Mouse (Mus musculus) MEL (cell line): Measurements from ENCODE around the gene Chrna7. TPM values are rescaled to one million over a fixed set of nuclear protein-coding genes. Genes with fewer than 3 reads are reported as not detected.

Experiments
- DNase-seq: peaks from one replicate; pipeline ENCODE4 v3.0.0; 2011; ENCODE audit warnings: low read depth, low spot score
- H3K27ac ChIP-seq: 2 replicates; pipeline ENCODE4 v1.5.1; 2012; ENCODE audit warnings: low read depth, mild to moderate bottlenecking, control low read depth, low read length, moderate library complexity; ENCODE audit not compliant: control insufficient read depth
- H3K27me3 ChIP-seq, 2 experiments: fragments of 150-350 bp in 1 of 2; sonication (generic) in 1 of 2; 2 replicates each; pipeline ENCODE4 v1.6.1; 2012; ENCODE audit warnings: low read length in 2 of 2, mild to moderate bottlenecking in 2 of 2, improper control_type of control experiment in 1 of 2, moderate library complexity in 1 of 2; ENCODE audit not compliant: insufficient read depth in 2 of 2, control insufficient read depth in 1 of 2
- H3K36me3 ChIP-seq, 2 experiments: 2 replicates each; pipeline ENCODE4 v1.6.1; 2012 to 2014; ENCODE audit warnings: low read length in 2 of 2, improper control_type of control experiment in 1 of 2, inconsistent platforms in 1 of 2, mild to moderate bottlenecking in 1 of 2; ENCODE audit not compliant: insufficient read depth in 2 of 2, control insufficient read depth in 1 of 2
- H3K4me1 ChIP-seq, 2 experiments: fragments of 150-350 bp in 1 of 2; sonication (generic) in 1 of 2; 2 replicates each; pipeline ENCODE4 v1.6.1; 2012; ENCODE audit warnings: low read length in 2 of 2, improper control_type of control experiment in 1 of 2, mild to moderate bottlenecking in 1 of 2; ENCODE audit not compliant: insufficient read depth in 2 of 2, control insufficient read depth in 1 of 2
- H3K4me3 ChIP-seq, 2 experiments: fragments of 150-350 bp in 1 of 2; sonication (generic) in 1 of 2; 2 replicates each; pipeline ENCODE4 v1.5.1; 2012; ENCODE audit warnings: low read depth in 2 of 2, low read length in 2 of 2, mild to moderate bottlenecking in 2 of 2, moderate library complexity in 2 of 2, control low read depth in 1 of 2, improper control_type of control experiment in 1 of 2; ENCODE audit not compliant: control insufficient read depth in 1 of 2, insufficient read depth in 1 of 2
- H3K79me2 ChIP-seq: 2 replicates; pipeline ENCODE4 v1.6.1; 2012; ENCODE audit warnings: mild to moderate bottlenecking, low read length, moderate library complexity; ENCODE audit not compliant: control insufficient read depth, poor library complexity, insufficient read depth
- H3K9ac ChIP-seq: 2 replicates; pipeline ENCODE4 v1.6.1; 2012; ENCODE audit warnings: low read depth, mild to moderate bottlenecking, control low read depth, low read length, moderate library complexity; ENCODE audit not compliant: control insufficient read depth, poor library complexity, severe bottlenecking
- H3K9me3 ChIP-seq: fragments of 150-350 bp; sonication (generic); replicated peaks from 2 replicates; pipeline ENCODE4 v1.6.1; 2012; ENCODE audit warnings: mild to moderate bottlenecking, low read length, improper control_type of control experiment, moderate library complexity; ENCODE audit not compliant: insufficient read depth
- CHD2 ChIP-seq: IDR thresholded peaks from 2 replicates; pipeline ENCODE4 v1.6.1; 2011; ENCODE audit warnings: low read length, improper control_type of control experiment
- CTCF ChIP-seq, 3 experiments: IDR thresholded peaks in 2 of 3; conservative IDR thresholded peaks in 1 of 3; 2 replicates each; pipeline ENCODE4 v1.5.1; 2011 to 2012; ENCODE audit warnings: low read length in 3 of 3, low read depth in 2 of 3, mild to moderate bottlenecking in 2 of 3, improper control_type of control experiment in 1 of 3, inconsistent platforms in 1 of 3, mixed read lengths in 1 of 3, moderate library complexity in 1 of 3; ENCODE audit not compliant: control insufficient read depth in 1 of 3, insufficient read depth in 1 of 3, poor library complexity in 1 of 3, severe bottlenecking in 1 of 3
- MEF2A ChIP-seq: IDR thresholded peaks from 2 replicates; pipeline ENCODE4 v1.6.1; 2014; ENCODE audit warnings: low read depth, mild to moderate bottlenecking, inconsistent platforms, low read length, improper control_type of control experiment; ENCODE audit not compliant: poor library complexity, insufficient replicate concordance, severe bottlenecking; ENCODE audit errors: extremely low read depth
- MYB ChIP-seq: IDR thresholded peaks from 2 replicates; pipeline ENCODE4 v1.6.1; 2011; ENCODE audit warnings: mild to moderate bottlenecking, low read depth, low read length, improper control_type of control experiment
- MYC ChIP-seq: IDR thresholded peaks from 2 replicates; pipeline ENCODE4 v1.6.1; 2011; ENCODE audit warnings: low read depth, mild to moderate bottlenecking, low read length, improper control_type of control experiment, moderate library complexity
- NELFE ChIP-seq: IDR thresholded peaks from 2 replicates; pipeline ENCODE4 v1.6.1; 2011; ENCODE audit warnings: low read depth, low read length, improper control_type of control experiment
- POLR2A ChIP-seq, 2 experiments: IDR thresholded peaks; 2 replicates each; pipeline ENCODE4 v1.6.1; 2011 to 2012; ENCODE audit warnings: low read length in 2 of 2, mild to moderate bottlenecking in 2 of 2, control low read depth in 1 of 2, improper control_type of control experiment in 1 of 2, low read depth in 1 of 2, moderate library complexity in 1 of 2; ENCODE audit not compliant: control insufficient read depth in 1 of 2, insufficient read depth in 1 of 2, poor library complexity in 1 of 2
- POLR2AphosphoS2 ChIP-seq: IDR thresholded peaks from 2 replicates; pipeline ENCODE4 v1.6.1; 2011; ENCODE audit warnings: low read length, improper control_type of control experiment
- POLR2AphosphoS5 ChIP-seq: IDR thresholded peaks from 2 replicates; pipeline ENCODE4 v1.6.1; 2012; ENCODE audit warnings: low read depth, borderline replicate concordance, mild to moderate bottlenecking, inconsistent platforms, low read length, moderate library complexity, mixed read lengths
- SIN3A ChIP-seq: IDR thresholded peaks from 2 replicates; pipeline ENCODE4 v1.6.1; 2012; ENCODE audit warnings: low read length, improper control_type of control experiment, inconsistent platforms
- TAL1 ChIP-seq: IDR thresholded peaks from 2 replicates; pipeline ENCODE4 v1.6.1; 2012; ENCODE audit warnings: mild to moderate bottlenecking, inconsistent platforms, low read length, moderate library complexity, mixed read lengths
- TBP ChIP-seq: IDR thresholded peaks from 2 replicates; pipeline ENCODE4 v1.8.0; 2011; ENCODE audit warnings: low read depth, low read length, improper control_type of control experiment
- TCF12 ChIP-seq: IDR thresholded peaks from 2 replicates; pipeline ENCODE4 v1.6.1; 2014; ENCODE audit warnings: low read depth, mild to moderate bottlenecking, inconsistent platforms, low read length, improper control_type of control experiment, moderate library complexity
- USF2 ChIP-seq, 2 experiments: IDR thresholded peaks; 2 replicates each; pipeline ENCODE4 v1.6.1; 2011 to 2012; ENCODE audit warnings: improper control_type of control experiment in 2 of 2, low read length in 2 of 2, borderline replicate concordance in 1 of 2, inconsistent platforms in 1 of 2, low read depth in 1 of 2, mild to moderate bottlenecking in 1 of 2; ENCODE audit not compliant: insufficient read depth in 1 of 2
- ZC3H11A ChIP-seq: IDR thresholded peaks from 2 replicates; pipeline ENCODE4 v1.6.1; 2012; ENCODE audit warnings: low read depth, mild to moderate bottlenecking, inconsistent platforms, low read length, improper control_type of control experiment
- ZKSCAN1 ChIP-seq: IDR thresholded peaks from 2 replicates; pipeline ENCODE4 v1.6.1; 2012; ENCODE audit warnings: low read depth, mild to moderate bottlenecking, inconsistent platforms, low read length, improper control_type of control experiment, moderate library complexity
- ZNF384 ChIP-seq: IDR thresholded peaks from 2 replicates; pipeline ENCODE4 v1.6.1; 2012; ENCODE audit warnings: low read depth, mild to moderate bottlenecking, inconsistent platforms, low read length, improper control_type of control experiment
- polyA plus RNA-seq, 2 experiments: library from polyadenylated mRNA; stranded (reverse) in 1 of 2; unstranded in 1 of 2; fragments of >175 nt in 1 of 2; fragments of >200 nt in 1 of 2; gene quantifications; 2 replicates each; pipeline versions ENCODE4 v1.2.1 to v1.2.4; 2012; ENCODE audit warnings: low replicate concordance in 2 of 2, low read depth in 1 of 2; ENCODE audit not compliant: insufficient read length in 2 of 2, insufficient read depth in 1 of 2, missing spikeins in 1 of 2
- total RNA-seq: library from RNA; depleted of rRNA; stranded (reverse); fragments of 300-350 nt; gene quantifications from 2 replicates; pipeline ENCODE4 v1.2.3, GENCODE M21; 2012

The Chrna7 gene
- total and polyA plus RNA-seq, 3 experiments: not detected

- Histone ChIP-seq H3K9me3 (no peaks in the 10 kb centered on the region), H3K27ac (no peak overlapping the region)
These were observed 126.4 kb downstream of the Chrna7 start for GRCm38 (mm10) chr7:63085954-63086353.

DNA sequence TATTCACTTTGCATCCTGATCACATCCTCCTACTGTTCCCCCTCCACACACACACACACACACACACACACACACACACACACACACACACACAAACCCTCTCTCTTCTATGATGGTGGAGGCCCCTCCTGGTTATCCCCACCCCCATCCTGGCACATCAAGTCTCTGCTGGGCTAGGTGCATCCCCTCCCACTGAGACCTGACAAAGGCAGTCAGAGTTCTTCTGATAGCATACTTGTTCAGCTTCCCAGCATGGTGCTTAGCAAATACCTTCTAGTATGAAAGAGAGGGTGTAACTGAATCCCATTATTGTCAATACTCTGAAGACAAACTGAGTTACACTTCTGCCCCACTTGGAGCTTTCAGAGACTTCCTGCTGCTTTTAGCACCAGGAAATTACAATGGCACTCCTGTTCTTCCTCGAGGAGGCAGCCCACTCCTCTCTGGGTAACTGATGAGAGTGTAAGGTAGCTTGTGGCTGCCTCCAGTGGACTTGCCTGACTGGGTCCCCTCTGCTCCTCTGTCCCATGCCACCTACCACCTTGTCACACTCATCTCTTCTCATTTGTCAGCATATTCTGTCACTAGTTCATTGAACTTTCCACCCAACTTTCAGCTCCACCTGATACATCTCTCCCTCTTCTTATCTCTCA is 127.9 kb downstream of the Chrna7 start:
- no peaks in the 10 kb centered on the region for H3K27me3 ChIP-seq
- no peaks in the 10 kb centered on the region for H3K79me2 ChIP-seq
- H3K9ac ChIP-seq: no peak overlapping the region
- H3K9me3 ChIP-seq: no peaks in the 10 kb centered on the region
- DNase-seq: no peak
- H3K4me3 ChIP-seq: no peak overlapping the region
- no peaks in the 10 kb centered on the region for H3K36me3 ChIP-seq
- H3K4me1 ChIP-seq: no peaks in the 10 kb centered on the region
- H3K27ac ChIP-seq: no peak overlapping the region
- no peak for TF ChIP-seq TBP
- TF ChIP-seq POLR2AphosphoS2: no peak
- TF ChIP-seq POLR2A (IDR thresholded peaks at IDR 0.05; ENCODE audit: control insufficient read depth in 1 of 2, insufficient read depth in 1 of 2, low read depth in 1 of 2, low read length in 2 of 2, poor library complexity in 1 of 2): no peak
- no peak for TF ChIP-seq SIN3A
- TF ChIP-seq CHD2: no peak
- no peak for TF ChIP-seq MEF2A
- no peak for TF ChIP-seq MYB
- TF ChIP-seq TCF12: no peak
- TF ChIP-seq POLR2AphosphoS5: no peak
- TF ChIP-seq ZC3H11A: no peak
- TF ChIP-seq MYC: no peak
- TF ChIP-seq CTCF (IDR thresholded peaks at IDR 0.05 in 2 of 3, conservative IDR thresholded peaks at IDR 0.05 in 1 of 3; ENCODE audit: control insufficient read depth in 1 of 3, insufficient read depth in 1 of 3, low read depth in 2 of 3, low read length in 3 of 3, poor library complexity in 1 of 3, severe bottlenecking in 1 of 3): no peak
- no peak for TF ChIP-seq USF2 (IDR thresholded peaks at IDR 0.05; ENCODE audit: borderline replicate concordance in 1 of 2, insufficient read depth in 1 of 2, low read depth in 1 of 2, low read length in 2 of 2)
- TF ChIP-seq ZNF384: no peak
- no peak for TF ChIP-seq ZKSCAN1
- no peak for TF ChIP-seq NELFE

More at GRCm38 (mm10) chr7:63085954-63086353, 126.4 kb downstream of the Chrna7 start:
- H3K36me3 ChIP-seq: no peaks in the 10 kb centered on the region
- no peaks in the 10 kb centered on the region for H3K27me3 ChIP-seq
- no peak for DNase-seq
- no peak overlapping the region for H3K9ac ChIP-seq
- TF ChIP-seq ZC3H11A (no peak), TAL1 (no peak), POLR2AphosphoS5 (no peak)
- no peaks in the 10 kb centered on the region for H3K79me2 ChIP-seq
- no peaks in the 10 kb centered on the region for H3K4me1 ChIP-seq
- H3K4me3 ChIP-seq: no peak overlapping the region
